Mouse (Mus musculus) left cerebral cortex, adult 9 months (tissue): ENCODE data around the gene Gm42517.

Source experiments
- DNase-seq, 2 experiments: peaks; one replicate each; pipeline ENCODE4 v3.0.0; 2022; ENCODE audit warnings: low spot score in 2 of 2

Gene Gm42517

GRCm38 (mm10) chr5:108367871-108368332 lies at the start of gene Gm42517:
Gm42517 (minus strand) TSS chr5:108367922.
- no peak for DNase-seq

- DNase-seq: no peak
Measured at GRCm38 (mm10) chr5:108414711-108415110, 47.0 kb upstream of the Gm42517 start.

- DNase-seq: no peak
Measured at GRCm38 (mm10) chr5:108406977-108407376, 39.3 kb upstream of the Gm42517 start.

- DNase-seq: no peak
Measured at GRCm38 (mm10) chr5:108405460-108405859, 37.7 kb upstream of the Gm42517 start.

GRCm38 (mm10) chr5:108403453-108403852 lies 35.7 kb upstream of the Gm42517 start:
- no peak for DNase-seq

GRCm38 (mm10) chr5:108389744-108390143 lies 22.0 kb upstream of the Gm42517 start:
- no peak for DNase-seq

GRCm38 (mm10) chr5:108388201-108388600 lies 20.5 kb upstream of the Gm42517 start, which contains the start of gene Pde6b:
Pde6b (plus strand) TSS chr5:108388391.
- DNase-seq: no peak

GRCm38 (mm10) chr5:108386449-108386848 lies 18.7 kb upstream of the Gm42517 start:
- no peak for DNase-seq

- DNase-seq: peak; percentile 71 to 78
Measured at GRCm38 (mm10) chr5:108385632-108386031, 17.9 kb upstream of the Gm42517 start.

GRCm38 (mm10) chr5:108378346-108378745 lies 10.6 kb upstream of the Gm42517 start:
- no peak for DNase-seq

- DNase-seq: no peak
Measured at GRCm38 (mm10) chr5:108376059-108376458, 8.3 kb upstream of the Gm42517 start.

GRCm38 (mm10) chr5:108374079-108374478 lies 6.4 kb upstream of the Gm42517 start:
- no peak for DNase-seq

- no peak for DNase-seq
Measured at GRCm38 (mm10) chr5:108369964-108370363, 2.2 kb upstream of the Gm42517 start.

- peak; percentile 84 to 93 for DNase-seq
Measured at GRCm38 (mm10) chr5:108368851-108369621, 1.3 kb upstream of the Gm42517 start.

GRCm38 (mm10) chr5:108368446-108368845 lies 724 bp upstream of the Gm42517 start:
- peak in 1 of 2 experiments; percentile 62 for DNase-seq

- DNase-seq: peak in 1 of 2 experiments; percentile 40
Measured at GRCm38 (mm10) chr5:108366984-108367841, 509 bp downstream of the Gm42517 start.

- peak in 1 of 2 experiments; percentile 36 for DNase-seq
Measured at GRCm38 (mm10) chr5:108366328-108366983, 1.3 kb downstream of the Gm42517 start.

GRCm38 (mm10) chr5:108362330-108362729 lies 5.4 kb downstream of the Gm42517 start:
- no peak for DNase-seq

- DNase-seq: no peak
Measured at GRCm38 (mm10) chr5:108360211-108360610, 7.5 kb downstream of the Gm42517 start.

- DNase-seq: peak; percentile 67 to 69
Measured at GRCm38 (mm10) chr5:108359491-108359890, 8.2 kb downstream of the Gm42517 start.

- DNase-seq: no peak
Measured at GRCm38 (mm10) chr5:108357862-108358261, 9.9 kb downstream of the Gm42517 start.

- DNase-seq: no peak
Measured at GRCm38 (mm10) chr5:108354056-108354455, 13.7 kb downstream of the Gm42517 start.
